Mouse (Mus musculus) brain, embryonic 18.5 days (tissue): ENCODE measurements around the gene Bcl10.
"Not testable (repeated sequence)": the region's sequence is repeated elsewhere in the genome, so short reads cannot be mapped to it uniquely, and the experiment has no call there.

ENCODE experiments used
- DNase-seq: peaks from one replicate; pipeline ENCODE4 v3.0.0-alpha.2; 2012; ENCODE audit warnings: low read depth, low spot score

The Bcl10 gene

GRCm38 (mm10) chr3:145913263-145913662 lies 9.3 kb upstream of the Bcl10 start:
- DNase-seq = no peak

DNA sequence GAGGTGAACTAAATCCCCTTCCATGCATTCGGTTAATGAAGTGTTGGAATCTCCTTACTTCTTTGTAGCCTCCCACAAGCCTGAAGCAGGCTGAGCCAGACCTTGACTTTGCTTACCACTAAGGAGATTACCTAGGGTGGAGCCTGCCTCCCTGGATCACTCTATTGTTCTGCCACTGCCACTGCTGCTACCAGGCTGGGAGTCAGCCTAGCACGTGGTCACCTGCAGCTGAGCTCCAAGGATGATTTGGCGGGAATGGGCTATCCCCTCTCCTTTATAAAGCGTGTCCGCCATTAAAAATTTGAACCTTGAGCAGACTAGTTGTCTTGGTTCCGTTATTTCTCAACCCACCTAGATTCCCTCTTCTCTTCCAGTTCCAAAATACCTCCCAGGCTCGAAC lies 8.7 kb upstream of the Bcl10 start:
- DNase-seq = not testable (repeated sequence)

GRCm38 (mm10) chr3:145916374-145916773 lies 6.2 kb upstream of the Bcl10 start:
- DNase-seq = no peak

GRCm38 (mm10) chr3:145916826-145917225 lies 5.8 kb upstream of the Bcl10 start:
- DNase-seq = no peak

DNA sequence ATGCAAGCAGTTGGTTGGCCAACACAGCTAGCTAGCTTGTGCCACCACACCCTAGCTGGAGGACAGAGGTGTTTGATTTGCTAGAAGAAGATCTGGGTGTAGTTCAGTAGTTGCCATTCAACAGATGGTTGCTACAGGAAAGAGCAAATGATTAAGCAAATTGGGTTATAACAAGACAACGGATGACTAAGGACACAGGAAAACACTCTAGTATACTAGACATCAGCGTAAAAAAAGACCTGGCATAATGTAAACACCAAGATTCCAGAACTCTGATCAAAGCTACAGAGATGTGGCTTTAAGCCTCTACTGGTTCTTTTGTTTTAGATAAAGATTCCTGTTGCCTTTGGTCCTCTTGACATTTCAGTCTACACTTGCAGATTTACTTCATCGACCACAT lies 367 bp downstream of the Bcl10 start:
- no peak for DNase-seq

- DNase-seq = peak; percentile 98
Measured at GRCm38 (mm10) chr3:145923874-145924577, 1.4 kb downstream of the Bcl10 start.

GRCm38 (mm10) chr3:145924649-145925337 lies 2.2 kb downstream of the Bcl10 start:
- DNase-seq = no peak

DNA sequence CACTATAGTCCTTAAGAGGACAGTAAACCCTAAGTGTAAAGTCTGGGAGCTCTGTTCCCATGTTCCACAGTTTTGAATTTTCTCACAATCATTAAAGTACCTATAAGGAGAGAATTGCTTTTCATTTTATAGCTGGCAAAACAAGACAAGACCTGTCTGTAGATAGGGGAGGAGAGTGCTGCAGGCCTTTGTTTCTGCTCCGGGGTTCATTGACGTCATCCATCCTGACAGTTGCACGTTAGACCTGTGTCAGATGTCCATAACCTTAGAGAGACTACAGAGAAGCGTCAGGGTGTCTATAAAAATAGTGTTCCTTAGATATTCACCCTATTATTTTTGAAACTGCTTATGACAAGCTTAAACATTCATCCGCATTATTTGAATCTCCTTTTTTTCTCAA lies 2.9 kb downstream of the Bcl10 start:
- no peak for DNase-seq

GRCm38 (mm10) chr3:145929525-145930400 lies 7.2 kb downstream of the Bcl10 start:
- DNase-seq = no peak

- DNase-seq = no peak
Measured at GRCm38 (mm10) chr3:145933845-145934244, 11.2 kb downstream of the Bcl10 start.

GRCm38 (mm10) chr3:145937505-145938404 lies 15.2 kb downstream of the Bcl10 start, which contains the start of gene 2410004B18Rik:
Gene 2410004B18Rik, plus strand, starts transcription at chr3:145938014.
- DNase-seq = peak; percentile 75

DNA sequence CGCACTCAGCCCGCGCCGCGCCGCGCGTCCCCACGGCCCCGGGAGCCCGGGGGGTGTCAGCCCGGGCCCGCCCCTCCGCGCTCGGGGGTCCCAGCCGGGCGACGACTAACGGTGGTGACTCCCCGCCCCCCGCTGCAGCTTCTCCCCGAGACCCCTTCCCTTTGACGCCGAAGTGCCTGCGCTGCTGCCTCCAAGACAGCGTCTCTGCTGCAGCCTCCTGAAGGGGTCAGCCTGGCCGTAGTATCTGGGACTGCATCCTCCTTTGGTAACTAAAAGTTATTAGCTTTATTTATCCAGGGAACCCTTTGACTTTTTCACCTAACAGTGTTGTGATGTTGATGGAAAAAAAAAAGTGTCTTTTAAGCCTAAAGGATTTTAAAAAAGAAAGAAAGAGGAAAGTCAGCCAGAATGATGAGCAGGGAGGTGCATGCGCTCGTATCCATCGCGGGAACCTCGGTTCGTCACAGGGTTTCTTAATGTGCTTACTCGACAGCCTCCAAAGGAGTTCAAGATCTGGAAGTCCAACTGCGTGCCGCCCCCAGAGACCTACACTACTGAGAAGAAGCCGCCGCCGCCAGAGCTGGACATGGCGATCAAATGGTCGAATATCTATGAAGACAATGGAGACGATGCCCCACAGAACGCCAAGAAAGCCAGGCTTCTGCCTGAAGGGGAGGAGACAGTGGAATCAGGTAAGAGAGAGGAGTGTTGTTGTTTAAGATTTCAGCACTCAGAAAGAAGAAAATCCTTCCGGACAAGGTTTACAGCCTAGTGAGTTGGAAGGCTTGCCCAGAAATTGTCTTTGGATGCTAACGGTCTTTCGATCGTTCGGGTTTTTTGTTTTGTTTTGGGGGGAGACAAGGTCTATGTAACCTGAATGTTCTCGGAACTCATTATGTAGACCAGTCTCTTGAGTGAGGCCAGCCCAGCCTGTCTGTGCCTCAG lies 16.1 kb downstream of the Bcl10 start:
- DNase-seq = no peak

DNA sequence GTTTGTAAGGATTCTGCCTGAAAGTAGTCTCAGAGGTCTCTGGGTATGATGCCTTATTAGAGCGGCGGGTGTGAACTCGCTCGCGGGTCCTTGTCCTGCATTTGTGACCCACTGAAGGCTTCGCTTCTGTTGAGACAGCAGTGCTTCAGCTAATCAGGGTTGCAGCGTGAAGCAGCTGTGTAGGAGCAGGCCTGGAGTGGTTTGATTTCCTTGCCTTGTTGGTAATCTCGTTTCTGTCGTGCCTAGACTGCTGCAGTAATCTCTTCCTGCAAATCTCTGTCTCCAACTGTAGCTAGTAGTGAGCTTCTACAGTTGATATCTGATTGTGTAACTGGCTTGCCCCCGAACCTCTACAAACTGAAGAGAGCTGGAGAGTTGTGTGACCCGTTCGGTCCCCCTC lies 16.8 kb downstream of the Bcl10 start:
- no peak for DNase-seq

DNA sequence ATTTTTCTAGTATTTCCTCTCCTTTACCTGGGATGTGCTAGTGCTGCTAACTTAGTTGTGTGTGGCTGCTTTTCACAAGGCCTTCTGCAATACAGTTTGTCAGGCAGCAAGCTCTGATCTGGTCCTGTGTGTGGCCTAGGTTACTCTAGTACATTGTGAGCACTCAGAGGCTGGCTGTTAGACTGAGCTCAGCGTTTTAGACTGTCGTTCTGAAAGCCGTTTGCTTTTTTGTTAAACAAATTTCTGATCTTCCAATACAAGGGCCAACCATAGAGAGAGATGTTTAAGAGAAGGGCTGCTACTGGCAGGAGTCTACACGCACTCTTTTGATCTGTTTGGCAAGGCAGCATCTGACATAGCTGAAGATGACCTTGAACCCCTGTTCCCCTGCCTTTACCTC lies 17.4 kb downstream of the Bcl10 start:
- DNase-seq = no peak

GRCm38 (mm10) chr3:145941971-145942370 lies 19.4 kb downstream of the Bcl10 start:
- no peak for DNase-seq

DNA sequence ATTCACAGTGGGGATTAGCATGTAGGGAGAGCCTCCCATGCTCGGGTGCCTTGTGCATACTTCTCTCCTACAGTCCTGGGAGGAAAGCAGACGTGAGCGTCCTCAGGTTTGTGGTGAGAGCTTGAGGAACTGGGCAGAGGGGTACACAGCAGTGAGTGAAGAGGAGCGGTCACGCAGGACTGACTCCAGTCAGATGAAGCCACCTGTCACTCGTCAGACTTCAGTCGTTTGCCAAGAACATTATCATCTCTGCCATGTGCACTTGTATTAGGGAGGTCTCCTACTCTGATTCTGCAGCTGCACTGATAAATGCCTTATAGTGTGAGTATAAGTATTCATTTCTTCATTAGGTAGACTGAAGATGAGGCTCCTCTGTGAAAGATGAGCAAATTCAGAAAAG lies 21.7 kb downstream of the Bcl10 start:
- no peak for DNase-seq

DNA sequence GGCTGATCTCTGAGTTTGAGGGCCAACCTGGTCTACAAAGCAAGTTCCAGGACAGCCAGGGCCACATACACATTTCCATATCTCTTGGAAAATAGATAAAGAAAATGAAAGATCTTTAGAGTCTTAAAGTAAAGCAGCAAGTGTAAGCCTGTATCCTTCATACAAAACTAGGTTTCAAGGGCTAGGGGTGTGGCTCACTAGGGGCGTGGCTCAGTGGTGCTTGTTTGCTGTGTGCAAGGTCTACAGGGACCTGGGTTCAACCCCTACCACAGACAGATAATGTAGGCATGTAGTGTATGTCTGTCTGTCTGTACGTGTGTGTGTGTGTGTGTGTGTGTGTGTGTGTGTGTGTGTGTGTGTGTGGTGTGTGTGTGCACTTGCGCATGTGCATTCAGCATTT lies 23.3 kb downstream of the Bcl10 start:
- DNase-seq = no peak

- no peak for DNase-seq
Measured at GRCm38 (mm10) chr3:145946654-145947053, 24.1 kb downstream of the Bcl10 start.

- DNase-seq = no peak
Measured at GRCm38 (mm10) chr3:145947539-145948204, 25.1 kb downstream of the Bcl10 start.
